Mouse (Mus musculus) liver, embryonic 11.5 days (tissue): ENCODE measurements around the gene Chm. TPM values are rescaled to one million over a fixed set of nuclear protein-coding genes. Genes with fewer than 3 reads are reported as not detected.
"Not testable (repeated sequence)": the region's sequence is repeated elsewhere in the genome, so short reads cannot be mapped to it uniquely, and the experiment has no call there.

ENCODE experiments used
- ATAC-seq: fragments of 200-750 bp; cut with Nextera tagmentation; replicated peaks from 2 replicates; pipeline ENCODE4 v1.8.0; 2017; ENCODE audit warnings: moderate number of reproducible peaks, mild to moderate bottlenecking, moderate TSS enrichment, moderate library complexity; ENCODE audit not compliant: low FRiP score
- DNase-seq: peaks from one replicate; pipeline ENCODE4 v3.0.0-alpha.2; 2017; ENCODE audit warnings: low spot score
- H3K27ac ChIP-seq: fragments of 300-500 bp; sonication (generic); 2 replicates; pipeline ENCODE4 v1.5.1; 2014; ENCODE audit warnings: mild to moderate bottlenecking, low read depth, low read length, control low read depth
- H3K27me3 ChIP-seq: fragments of 300-500 bp; sonication (generic); replicated peaks from 2 replicates; pipeline ENCODE4 v1.6.1; 2014; ENCODE audit warnings: low read length, mixed read lengths; ENCODE audit not compliant: control insufficient read depth, insufficient read depth
- H3K36me3 ChIP-seq: fragments of 300-500 bp; sonication (generic); 2 replicates; pipeline ENCODE4 v1.6.1; 2014; ENCODE audit warnings: mild to moderate bottlenecking, low read length, moderate library complexity, mixed read lengths; ENCODE audit not compliant: control insufficient read depth, insufficient read depth
- H3K4me1 ChIP-seq: fragments of 300-500 bp; sonication (generic); replicated peaks from 2 replicates; pipeline ENCODE4 v1.6.1; 2014; ENCODE audit warnings: low read length, mixed read lengths; ENCODE audit not compliant: control insufficient read depth, insufficient read depth
- H3K4me2 ChIP-seq: fragments of 300-500 bp; sonication (generic); 2 replicates; pipeline ENCODE4 v1.6.1; 2014; ENCODE audit warnings: mild to moderate bottlenecking, control low read depth, moderate library complexity
- H3K4me3 ChIP-seq: fragments of 300-500 bp; sonication (generic); 2 replicates; pipeline ENCODE4 v1.5.1; 2014; ENCODE audit warnings: low read depth, low read length, control low read depth
- H3K9ac ChIP-seq: fragments of 300-500 bp; sonication (generic); 2 replicates; pipeline ENCODE4 v1.6.1; 2014; ENCODE audit warnings: low read depth, low read length, control low read depth
- H3K9me3 ChIP-seq: fragments of 300-500 bp; sonication (generic); 2 replicates; pipeline ENCODE4 v1.6.1; 2016; ENCODE audit warnings: low read length, inconsistent platforms, mixed read lengths; ENCODE audit not compliant: control insufficient read depth
- WGBS: fragments of 180-500 bp; shearing (Covaris S2); extraction: QIAGEN DNeasy Blood & Tissue Kit; methylation state at CpG from one replicate; pipeline ENCODE4 v1.1.7; 2014; 5-methylcytosine and 5-hydroxymethylcytosine counted together
- polyA plus RNA-seq: library from polyadenylated mRNA; unstranded; fragments of >200 nt; fragmentation: Nextera tagmentation; extraction: Ambion mirVana; gene quantifications from 2 replicates; pipeline ENCODE4 v1.2.1, GENCODE M21; 2014

The Chm gene
- polyA plus RNA-seq = 11.4 and 11.5 TPM in 2 replicates

DNA sequence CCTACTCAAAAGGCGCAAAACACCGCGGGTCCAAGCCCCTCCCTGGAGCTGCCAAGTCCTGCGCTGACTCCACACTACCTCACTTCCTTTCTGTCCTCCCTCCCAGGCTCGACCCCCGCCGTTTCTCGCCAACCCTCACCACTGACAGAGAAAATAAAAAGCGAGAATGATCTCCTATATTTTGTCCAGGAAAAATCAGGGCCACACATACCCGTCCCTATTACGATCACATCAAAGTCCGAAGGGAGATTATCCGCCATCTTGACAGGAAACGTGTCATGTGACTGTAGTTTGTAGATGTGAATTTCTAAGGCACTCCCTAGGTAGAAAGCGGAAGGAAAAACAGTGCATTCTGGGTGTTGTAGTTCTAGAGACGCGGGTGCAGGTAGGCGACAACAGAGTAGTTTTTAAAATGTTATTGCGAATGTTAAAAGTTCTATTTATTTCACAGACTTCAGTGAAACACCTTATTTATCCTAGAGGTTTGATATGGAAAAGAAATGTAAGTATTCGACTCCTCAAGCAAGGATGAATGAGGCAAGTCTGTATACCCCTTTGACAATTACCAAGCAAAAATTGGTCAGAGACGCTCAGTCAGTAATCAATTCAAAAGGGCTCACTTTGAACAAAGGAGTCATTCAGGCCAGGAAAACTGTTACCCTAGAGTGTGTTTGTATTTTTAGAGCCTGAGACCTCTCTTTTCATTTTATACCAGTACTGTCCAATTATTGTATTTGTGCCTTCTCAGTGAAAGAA is at the start of gene Chm:
Gene Chm (minus strand): TSS at position 288 of the 756 bp plus-strand sequence.
- Histone ChIP-seq H3K4me1 (no peaks in the 10 kb centered on the region), H3K9ac (peak within 1 kb of the TSS; percentile 55; the same call in 1 of the 2 replicates), H3K36me3 (no peaks in the 10 kb centered on the region), H3K9me3 (no peaks in the 10 kb centered on the region), H3K4me2 (peak within 1 kb of the TSS; percentile 61), H3K27ac (no peak within 1 kb of the TSS), H3K27me3 (no peaks in the 10 kb centered on the region), H3K4me3 (peak within 1 kb of the TSS; percentile 58)
- WGBS = 10% methylated on average over 21 of the region's 21 CpGs
- peak; percentile 59 for DNase-seq
- ATAC-seq = peak; percentile 93

DNA sequence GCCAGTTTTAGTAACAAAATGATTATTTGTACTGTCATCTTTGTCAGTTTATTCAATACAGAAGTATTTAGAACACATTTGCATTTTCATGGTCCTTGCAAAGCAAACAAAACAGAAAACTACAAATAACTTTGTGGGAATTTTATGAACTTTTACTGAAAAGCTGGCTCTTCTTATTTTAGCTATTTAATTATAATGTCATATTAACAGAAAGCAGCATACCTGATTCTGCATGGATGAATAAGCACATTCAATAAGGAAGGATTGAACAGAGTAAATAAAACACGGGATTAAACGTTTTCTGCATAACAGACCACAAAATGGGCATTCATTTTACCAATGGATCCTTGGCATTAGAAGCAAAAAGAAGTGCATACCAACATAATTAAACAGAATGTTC is 8.6 kb upstream of the Chm start:
- DNase-seq (no peak), ATAC-seq (no peak)
- 42% methylated on average over 2 of the region's 2 CpGs for WGBS
- Histone ChIP-seq H3K27me3 (no peaks in the 10 kb centered on the region), H3K9ac (no peak overlapping the region), H3K27ac (no peak overlapping the region), H3K4me2 (no peak overlapping the region), H3K36me3 (no peaks in the 10 kb centered on the region), H3K4me1 (no peaks in the 10 kb centered on the region), H3K9me3 (no peaks in the 10 kb centered on the region), H3K4me3 (no peak overlapping the region)

DNA sequence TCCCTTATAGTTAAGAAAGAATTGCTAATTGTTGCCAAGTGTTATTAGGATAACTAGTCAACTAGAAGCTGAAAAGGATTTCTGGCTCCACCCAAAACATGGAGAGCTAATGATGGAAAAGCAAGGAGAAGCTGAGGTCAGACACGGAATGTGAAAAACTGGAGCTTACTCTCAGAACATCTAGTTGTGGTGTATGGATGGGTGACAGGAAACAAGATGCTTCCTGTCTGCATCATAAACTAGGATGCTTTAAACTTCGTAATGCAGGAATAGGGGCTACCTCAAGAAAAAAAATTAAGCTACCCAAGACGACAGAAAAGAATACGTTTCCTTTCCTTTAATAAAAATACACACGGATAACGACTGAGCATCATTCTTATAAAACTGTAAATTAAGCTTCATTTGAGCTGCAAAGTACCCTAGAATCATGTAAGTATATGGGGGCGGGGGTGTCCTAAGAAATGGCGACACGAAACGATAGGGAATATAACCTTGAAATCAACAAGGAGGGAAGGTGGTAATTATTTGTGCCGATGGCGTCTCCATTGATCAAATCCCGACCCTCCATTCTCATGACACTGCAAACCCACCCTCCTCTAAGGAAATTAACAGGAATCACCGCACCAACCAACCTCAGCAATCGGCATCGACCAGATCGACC is 618 bp downstream of the Chm start:
- Histone ChIP-seq H3K9me3 (no peaks in the 10 kb centered on the region), H3K27ac (no peak overlapping the region), H3K36me3 (no peaks in the 10 kb centered on the region), H3K27me3 (no peaks in the 10 kb centered on the region), H3K4me3 (peak overlapping the region; percentile 58), H3K9ac (peak overlapping the region; percentile 55; the same call in 1 of the 2 replicates), H3K4me2 (peak overlapping the region; percentile 61), H3K4me1 (no peaks in the 10 kb centered on the region)
- 11% methylated on average over 17 of the region's 17 CpGs for WGBS
- ATAC-seq (no peak), DNase-seq (no peak)

DNA sequence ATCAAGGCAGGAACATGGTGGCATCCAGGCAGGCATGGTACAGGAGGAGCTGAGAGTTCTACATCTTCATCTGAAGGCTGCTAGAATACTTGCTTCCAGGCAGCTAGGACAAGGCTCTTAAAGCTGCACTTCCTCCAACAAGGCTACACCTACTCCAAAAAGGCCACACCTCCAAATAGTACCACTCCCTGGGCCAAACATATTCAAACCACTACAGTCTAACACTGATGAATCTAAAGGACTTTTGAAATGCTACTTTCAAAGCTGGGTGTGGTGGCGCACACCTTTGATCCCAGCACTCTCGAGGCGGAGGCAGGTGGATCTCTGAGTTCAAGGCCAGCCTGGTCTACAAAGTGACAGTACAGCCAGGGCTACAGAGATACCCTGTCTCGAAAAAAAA is 4.5 kb downstream of the Chm start:
- H3K27ac ChIP-seq, H3K4me2 ChIP-seq, DNase-seq, ATAC-seq, H3K9me3 ChIP-seq, H3K4me3 ChIP-seq, H3K4me1 ChIP-seq, H3K36me3 ChIP-seq, H3K27me3 ChIP-seq, H3K9ac ChIP-seq: not testable (repeated sequence)
- WGBS = 82% methylated on average over 4 of the region's 4 CpGs

DNA sequence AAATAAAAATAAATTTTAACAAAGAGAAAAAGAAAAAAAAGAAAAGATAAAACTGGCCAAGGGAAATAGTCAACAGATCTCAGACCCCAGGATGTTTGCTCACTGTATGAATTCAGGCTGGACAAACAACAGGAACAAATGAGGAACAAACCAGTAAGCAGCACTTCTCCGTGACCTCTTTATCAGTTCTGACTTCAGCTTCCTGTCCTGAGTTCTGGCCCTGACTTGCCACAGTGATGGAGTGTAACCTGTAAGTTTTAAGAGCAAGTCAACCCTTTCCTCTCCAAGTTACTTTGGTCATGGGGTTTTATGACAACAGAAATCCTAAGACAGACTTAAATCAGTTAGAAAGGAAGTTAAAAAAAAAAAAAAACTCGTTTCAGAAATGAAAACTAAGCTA is 12.6 kb downstream of the Chm start:
- Histone ChIP-seq H3K36me3 (no peaks in the 10 kb centered on the region), H3K4me3 (no peak overlapping the region), H3K9ac (no peak overlapping the region), H3K27ac (no peak overlapping the region), H3K4me2 (no peak overlapping the region), H3K27me3 (no peaks in the 10 kb centered on the region), H3K4me1 (no peaks in the 10 kb centered on the region), H3K9me3 (no peaks in the 10 kb centered on the region)
- DNase-seq (no peak), ATAC-seq (no peak)
- 40% methylated on average over 2 of the region's 2 CpGs for WGBS

DNA sequence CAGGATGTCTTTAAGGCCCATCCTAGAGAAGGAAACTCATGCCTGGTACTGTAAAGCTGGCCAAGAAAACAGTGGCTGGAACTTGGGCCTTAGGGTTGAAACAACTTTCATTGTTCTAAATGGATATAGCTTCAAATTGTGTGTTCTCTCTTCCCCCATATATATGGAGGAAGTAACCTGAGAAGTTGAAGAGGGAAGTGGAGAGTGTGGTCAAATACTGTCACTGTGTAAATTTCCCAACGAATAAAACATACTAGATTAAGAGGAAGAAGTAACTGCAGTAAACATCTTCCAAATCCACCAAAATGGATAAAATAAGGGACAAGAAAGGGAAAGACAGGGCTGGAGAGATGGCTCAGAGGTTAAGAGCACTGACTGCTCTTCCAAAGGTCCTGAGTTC is 13.0 kb downstream of the Chm start:
- Histone ChIP-seq H3K27me3 (no peaks in the 10 kb centered on the region), H3K4me2 (no peak overlapping the region)
- no peak for DNase-seq

DNA sequence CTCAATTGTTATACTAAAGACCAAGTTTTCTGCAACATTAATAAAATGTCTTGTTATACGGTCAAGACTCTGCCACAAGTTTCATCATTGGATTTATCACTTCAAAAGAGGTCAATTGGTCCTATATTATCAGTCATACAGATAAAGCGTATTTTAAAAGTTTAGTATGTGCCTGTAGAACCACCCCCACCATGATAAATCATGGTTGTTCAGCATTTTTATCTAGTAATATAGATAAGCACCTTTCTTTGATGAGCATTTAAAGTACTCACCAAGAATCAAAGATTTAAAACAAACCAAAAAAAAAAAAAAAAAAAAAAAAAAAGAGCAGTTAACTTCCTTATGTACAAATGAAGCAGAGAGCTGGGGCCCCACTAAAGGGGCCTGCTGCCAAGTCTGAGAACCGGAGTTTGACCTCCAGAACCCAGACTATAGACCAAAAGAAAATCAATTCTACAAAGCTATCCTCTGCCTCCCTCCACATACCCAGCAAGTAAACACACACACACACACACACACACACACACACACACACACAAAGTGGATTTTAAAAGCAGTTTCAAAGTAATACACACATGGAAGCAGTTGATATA is 25.0 kb downstream of the Chm start:
- H3K9me3 ChIP-seq = no peaks in the 10 kb centered on the region
- H3K4me1 ChIP-seq = no peaks in the 10 kb centered on the region
- H3K27me3 ChIP-seq = no peaks in the 10 kb centered on the region
- no peak overlapping the region for H3K27ac ChIP-seq
- H3K4me2 ChIP-seq = no peak overlapping the region
- H3K4me3 ChIP-seq = no peak overlapping the region
- no peaks in the 10 kb centered on the region; the same call in 1 of the 2 replicates for H3K36me3 ChIP-seq
- 53% methylated on average over 3 of the region's 3 CpGs for WGBS
- ATAC-seq = peak; percentile 49; the same call in 1 of the 2 replicates
- DNase-seq = no peak
- no peak overlapping the region for H3K9ac ChIP-seq

More for the DNA sequence above, 13.0 kb downstream of the Chm start:
- Histone ChIP-seq H3K4me1 (no peaks in the 10 kb centered on the region), H3K4me3 (no peak overlapping the region), H3K27ac (no peak overlapping the region), H3K36me3 (no peaks in the 10 kb centered on the region), H3K9ac (no peak overlapping the region), H3K9me3 (no peaks in the 10 kb centered on the region)
- WGBS = 65% methylated on average over 1 of the region's 1 CpGs
- no peak for ATAC-seq

DNA sequence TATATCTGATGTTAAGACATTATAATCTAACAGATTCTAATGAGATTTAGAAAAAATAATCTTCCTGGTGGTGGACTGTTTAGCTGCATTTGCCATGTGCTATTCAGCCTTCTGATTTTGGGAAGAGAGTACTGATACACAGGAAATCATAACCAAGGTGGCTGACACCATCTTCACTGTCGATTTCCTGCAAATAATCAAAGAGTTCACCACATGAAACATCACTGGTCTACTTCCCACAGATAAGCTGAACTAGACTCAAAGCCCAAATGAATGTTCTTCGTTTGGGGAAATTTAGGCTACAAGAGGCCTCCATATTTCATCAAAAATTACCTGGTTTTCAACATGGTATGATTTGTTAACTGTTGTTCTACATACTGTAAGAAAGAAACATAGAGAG is 101.1 kb downstream of the Chm start:
- Histone ChIP-seq H3K4me1 (no peaks in the 10 kb centered on the region), H3K4me2 (no peak overlapping the region), H3K4me3 (no peak overlapping the region), H3K27me3 (no peaks in the 10 kb centered on the region), H3K9me3 (no peaks in the 10 kb centered on the region), H3K27ac (no peak overlapping the region), H3K9ac (no peak overlapping the region), H3K36me3 (no peaks in the 10 kb centered on the region)
- WGBS = 63% methylated on average over 2 of the region's 2 CpGs
- no peak for DNase-seq
- ATAC-seq = no peak
